Mouse (Mus musculus) lung, adult 2 months (tissue): ENCODE data around the gene Ccnb1.

Experiments
- CTCF ChIP-seq: fragments of 200-500 bp; IDR thresholded peaks from 2 replicates; pipeline ENCODE4 v1.5.1; 2011; ENCODE audit warnings: mild to moderate bottlenecking, low read length, control low read depth; ENCODE audit not compliant: insufficient read depth
- POLR2A ChIP-seq: fragments of 200-500 bp; IDR thresholded peaks from 2 replicates; pipeline ENCODE4 v1.6.1; 2011; ENCODE audit warnings: low read depth, mild to moderate bottlenecking, control low read depth, low read length, borderline replicate concordance; ENCODE audit errors: extremely low read depth

GRCm38 (mm10) chr13:100752529-100752928 lies 33.8 kb downstream of the Ccnb1 start:
- TF ChIP-seq CTCF, result no peak
- TF ChIP-seq POLR2A, result no peak
